14 mouse cellular contexts compared by ENCODE assay signal in the genomic region with DNA sequence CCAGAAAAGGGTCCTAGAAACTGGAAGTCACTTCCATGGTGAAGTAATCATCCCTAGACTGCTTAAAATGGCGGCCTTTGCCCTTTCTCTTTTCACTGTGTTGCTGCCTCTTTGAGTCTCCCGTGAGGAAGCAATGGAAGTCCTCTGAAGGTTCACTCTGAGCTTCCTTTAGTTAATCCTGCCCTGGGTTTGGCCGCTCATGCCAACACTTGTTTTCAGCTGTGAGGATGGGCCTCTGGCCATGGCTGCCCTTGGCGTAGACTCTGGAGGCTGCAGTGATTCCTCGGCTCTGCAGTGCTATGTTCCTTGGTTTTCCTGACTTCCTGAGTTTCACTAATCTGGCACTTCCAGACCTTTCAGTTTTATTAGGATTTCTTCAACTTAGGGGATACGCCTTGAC.
DNase-seq lines count a peak whose midpoint lies in the region; TF ChIP-seq lines count a peak whose summit lies in the region.
"Had no signal": no experiment of that assay in that cellular context is flagged by ENCODE, and none has a peak within 500 bp of the region (broad histone marks: within the 10 kb centered on the region; RNA-seq: fewer than 3 reads in every experiment).

No protein-coding gene starts in this region.

- intact Hi-C loops in heart, adult 2 months (cut with DNase I): no loop called here
- intact Hi-C loops in gastrocnemius, postnatal 14 days (cut with DNase I; ENCODE audit: low total_unique reads): no loop called here

- no peak overlapping the region for H3K9ac ChIP-seq in heart, adult 2 months (ENCODE audit: low read depth, low read length)
- H3K9ac ChIP-seq: embryonic facial prominence, embryonic 12.5 days; limb, embryonic 15.5 days had no signal

- no peak overlapping the region for H3K27ac ChIP-seq in heart, adult 2 months
- H3K27ac ChIP-seq: embryonic facial prominence, embryonic 12.5 days; limb, embryonic 15.5 days; midbrain, embryonic 10.5 days had no signal

- no peaks in the 10 kb centered on the region for H3K27me3 ChIP-seq in heart, adult 2 months (ENCODE audit: control insufficient read depth, insufficient read depth, low read length)
- H3K27me3 ChIP-seq: embryonic facial prominence, embryonic 12.5 days; limb, embryonic 15.5 days had no signal

- H3K36me3 ChIP-seq in heart, adult 2 months (ENCODE audit: control insufficient read depth, insufficient read depth, low read length): no peaks in the 10 kb centered on the region
- H3K36me3 ChIP-seq: embryonic facial prominence, embryonic 12.5 days; limb, embryonic 15.5 days; midbrain, embryonic 10.5 days had no signal

- 79% methylated on average over 6 of the region's 6 CpGs for WGBS in heart, adult 2 months

- TF ChIP-seq POLR2A in heart, adult 2 months (IDR thresholded peaks at IDR 0.05; ENCODE audit: insufficient read depth, low read depth, low read length): no peak

- no peak for TF ChIP-seq EP300 in heart, adult 2 months (IDR thresholded peaks at IDR 0.05; ENCODE audit: insufficient read depth, low read depth, low read length)

- peak; percentile 28 to 39 for DNase-seq in heart, adult 2 months
- DNase-seq in heart, postnatal 4 days: no peak
- DNase-seq in thymus, postnatal 25 days: peak; percentile 21
- DNase-seq in thymus, postnatal 14 days: no peak
- DNase-seq in gastrocnemius, postnatal 14 days: peak; percentile 46
- no peak for DNase-seq in urinary bladder, postnatal 14 days (ENCODE audit: low spot score)
- no peak for DNase-seq in adipocyte (ENCODE audit: low spot score)
- DNase-seq: kidney, adult 18-20 months; kidney, postnatal 14 days; lung, postnatal 10 days; right cerebral cortex, postnatal 4 days had no signal

- H3K79me2 ChIP-seq in heart, adult 2 months (replicated peaks; ENCODE audit: control insufficient read depth, insufficient read depth, low read length): no peaks in the 10 kb centered on the region

- no peaks in the 10 kb centered on the region; the same call in 1 of the 2 replicates for H3K4me1 ChIP-seq in heart, adult 2 months (ENCODE audit: control insufficient read depth, insufficient read depth, low read length)
- H3K4me1 ChIP-seq: limb, embryonic 15.5 days; midbrain, embryonic 10.5 days had no signal

- no peak for TF ChIP-seq CTCF in heart, adult 2 months (IDR thresholded peaks at IDR 0.05)

- no peak overlapping the region for H3K4me3 ChIP-seq in heart, adult 2 months
- H3K4me3 ChIP-seq: embryonic facial prominence, embryonic 12.5 days; limb, embryonic 15.5 days; midbrain, embryonic 10.5 days had no signal

Comparison
In these comparisons a context has a peak if more than half of its experiments do, and no peak if none do; other contexts are left out.
1. DNase-seq: peak in heart, adult 2 months (2 of 2), thymus, postnatal 25 days (single experiment) and gastrocnemius, postnatal 14 days (single experiment); none in heart, postnatal 4 days (single experiment), thymus, postnatal 14 days (single experiment), urinary bladder, postnatal 14 days (single experiment) and adipocyte (single experiment).